Comparison of ENCODE assay signal across 8 mouse cellular contexts in genomic region chr5:77170593-77170992, GRCm38 (mm10). TPM values are rescaled to one million over a fixed set of nuclear protein-coding genes. Genes with fewer than 3 reads are reported as not detected.
A peak's percentile ranks its signal among the peaks of the same experiment; 100 is the strongest.
DNase-seq lines count a peak whose midpoint lies in the region; ATAC-seq and TF ChIP-seq lines count a peak whose summit lies in the region.

No protein-coding gene starts in this region.

- no peaks in the 10 kb centered on the region for H3K27me3 ChIP-seq in hindbrain, embryonic 15.5 days
- no peaks in the 10 kb centered on the region for H3K27me3 ChIP-seq in hindbrain, embryonic 10.5 days (ENCODE audit: insufficient read depth, poor library complexity, severe bottlenecking)
- H3K27me3 ChIP-seq in MEL (ENCODE audit: control insufficient read depth in 1 of 2, insufficient read depth in 2 of 2, low read length in 2 of 2), result no peaks in the 10 kb centered on the region

- H3K9ac ChIP-seq in hindbrain, embryonic 15.5 days, result no peak overlapping the region
- no peak overlapping the region for H3K9ac ChIP-seq in MEL (ENCODE audit: control insufficient read depth, low read depth, low read length, poor library complexity, severe bottlenecking)

- no peaks in the 10 kb centered on the region for H3K9me3 ChIP-seq in hindbrain, embryonic 15.5 days
- H3K9me3 ChIP-seq in hindbrain, embryonic 10.5 days, result no peaks in the 10 kb centered on the region
- no peaks in the 10 kb centered on the region for H3K9me3 ChIP-seq in MEL (replicated peaks; ENCODE audit: insufficient read depth, low read length)

- no peak for TF ChIP-seq EP300 in MEL (IDR thresholded peaks at IDR 0.05; ENCODE audit: low read depth in 1 of 2, low read length in 2 of 2)

- peak in 2 of 3 experiments; percentile 25 to 70; a peak in 4 of 6 replicates for TF ChIP-seq CTCF in MEL (IDR thresholded peaks at IDR 0.05 in 2 of 3, conservative IDR thresholded peaks at IDR 0.05 in 1 of 3; ENCODE audit: control insufficient read depth in 1 of 3, insufficient read depth in 1 of 3, low read depth in 2 of 3, low read length in 3 of 3, poor library complexity in 1 of 3, severe bottlenecking in 1 of 3)

- ATAC-seq in hindbrain, embryonic 15.5 days (ENCODE audit: low FRiP score, low read depth), result peak; percentile 75; the same call in 1 of the 2 replicates
- ATAC-seq in megakaryocyte-erythroid progenitor cell, adult 5-6 weeks (replicated peaks; ENCODE audit: low FRiP score, low TSS enrichment, poor library complexity, severe bottlenecking), result peak; percentile 70; the same call in 1 of the 2 replicates

- H3K4me1 ChIP-seq in hindbrain, embryonic 15.5 days (replicated peaks), result no peaks in the 10 kb centered on the region
- no peaks in the 10 kb centered on the region for H3K4me1 ChIP-seq in hindbrain, embryonic 10.5 days (replicated peaks)
- H3K4me1 ChIP-seq in MEL (ENCODE audit: control insufficient read depth in 1 of 2, insufficient read depth in 2 of 2, low read length in 2 of 2), result peaks cover 24 to 33% of the 10 kb centered on the region in 2 experiments

- no peak overlapping the region for H3K4me2 ChIP-seq in hindbrain, embryonic 15.5 days

- no peak for DNase-seq in hindbrain, embryonic 10.5 days (ENCODE audit: low spot score)
- DNase-seq in A20 (ENCODE audit: low read depth, low spot score), result peak; percentile 20
- peak; percentile 50 for DNase-seq in MEL (ENCODE audit: low read depth, low spot score)
- DNase-seq in heart, postnatal 10 days, result peak; percentile 67 to 72
- DNase-seq in right cerebral cortex, postnatal 25 days, result no peak
- DNase-seq in gastrocnemius, postnatal 10 days, result no peak

- TF ChIP-seq RAD21 in MEL (IDR thresholded peaks at IDR 0.05; ENCODE audit: low read depth, low read length), result peak; percentile 76

- H3K36me3 ChIP-seq in hindbrain, embryonic 15.5 days, result no peaks in the 10 kb centered on the region
- H3K36me3 ChIP-seq in hindbrain, embryonic 10.5 days, result no peaks in the 10 kb centered on the region
- H3K36me3 ChIP-seq in MEL (ENCODE audit: control insufficient read depth in 1 of 2, insufficient read depth in 2 of 2, low read length in 2 of 2), result peaks cover 0 to 30% of the 10 kb centered on the region in 2 experiments; a peak in 2 of 4 replicates

- TF ChIP-seq POLR2A in MEL (IDR thresholded peaks at IDR 0.05; ENCODE audit: control insufficient read depth in 1 of 2, insufficient read depth in 1 of 2, low read depth in 1 of 2, low read length in 2 of 2, poor library complexity in 1 of 2), result no peak

- no peaks in the 10 kb centered on the region for H3K79me2 ChIP-seq in MEL (ENCODE audit: control insufficient read depth, insufficient read depth, low read length, poor library complexity)

- no peak overlapping the region for H3K27ac ChIP-seq in hindbrain, embryonic 15.5 days (replicated peaks)
- no peak overlapping the region for H3K27ac ChIP-seq in hindbrain, embryonic 10.5 days
- no peak overlapping the region for H3K27ac ChIP-seq in MEL (ENCODE audit: control insufficient read depth, low read depth, low read length)

- intact Hi-C loops in heart, postnatal 10 days (cut with DNase I), result loop anchor here (1.0 to 5.0 kb wide), 4 partner anchors 81 to 172 kb away; no protein-coding TSS in a partner anchor

- H3K4me3 ChIP-seq in hindbrain, embryonic 15.5 days, result no peak overlapping the region
- no peak overlapping the region for H3K4me3 ChIP-seq in hindbrain, embryonic 10.5 days
- no peak overlapping the region for H3K4me3 ChIP-seq in MEL (ENCODE audit: control insufficient read depth in 1 of 2, insufficient read depth in 1 of 2, low read depth in 2 of 2, low read length in 2 of 2)

- 65% methylated on average over 5 of the region's 5 CpGs for WGBS in hindbrain, embryonic 15.5 days
- 66% methylated on average over 5 of the region's 5 CpGs for WGBS in hindbrain, embryonic 10.5 days

TF ChIP-seq in MEL, 35 proteins besides CTCF, POLR2A, EP300 and RAD21:
- TF ChIP-seq POLR2AphosphoS5 (IDR thresholded peaks at IDR 0.05; ENCODE audit: borderline replicate concordance, low read depth, low read length) (no peak), ZMIZ1 (IDR thresholded peaks at IDR 0.05; ENCODE audit: low read depth, low read length) (no peak), ZKSCAN1 (IDR thresholded peaks at IDR 0.05; ENCODE audit: low read depth, low read length) (no peak), MYC (IDR thresholded peaks at IDR 0.05; ENCODE audit: low read depth, low read length) (0 out of 2 replicates have a peak, but pooled peaks have one; percentile 20), UBTF (IDR thresholded peaks at IDR 0.05; ENCODE audit: borderline replicate concordance, insufficient read depth, low read depth, low read length) (no peak), SMC3 (IDR thresholded peaks at IDR 0.05; ENCODE audit: low read depth, low read length) (peak; percentile 74), ZC3H11A (IDR thresholded peaks at IDR 0.05; ENCODE audit: low read depth, low read length) (peak; percentile 62), NELFE (IDR thresholded peaks at IDR 0.05; ENCODE audit: low read depth, low read length) (no peak)
TF ChIP-seq in MEL: peak in this region for 3.

RNA-seq across cellular contexts. Expression of gene Spink2, which starts 40.7 kb away (rescaled TPM):
- 0.90 and 1.3 TPM in 2 replicates for polyA plus RNA-seq in hindbrain, embryonic 15.5 days (2015; fragmentation: Nextera tagmentation; extraction: Ambion mirVana)
- 0.50 and 0.52 TPM in 2 replicates for polyA plus RNA-seq in hindbrain, embryonic 10.5 days (2016; fragmentation: Nextera tagmentation; extraction: Ambion mirVana)
- not detected in 2 replicates for total RNA-seq in MEL (2012; rRNA removed)
- not detected for polyA plus RNA-seq in MEL (2012; ENCODE audit: insufficient read depth in 1 of 2, insufficient read length in 2 of 2, low read depth in 1 of 2, low replicate concordance in 2 of 2, missing spikeins in 1 of 2)
- under 1 TPM in 1 of 2 experiments, not detected in 1; 0.45 TPM for total RNA-seq in heart, postnatal 10 days (2021)
- total RNA-seq in megakaryocyte-erythroid progenitor cell, adult 5-6 weeks (2014; fragmentation: Nextera tagmentation), result not detected in 2 replicates
- not detected in 2 replicates for total RNA-seq in megakaryocyte-erythroid progenitor cell, adult 5-6 weeks (2017)
- under 1 TPM; 0.81 to 0.96 TPM for total RNA-seq in gastrocnemius, postnatal 10 days (2021)

RNA-seq across cellular contexts. Expression of gene Hopx, which starts 55.7 kb away (rescaled TPM):
- polyA plus RNA-seq in hindbrain, embryonic 15.5 days (2015; fragmentation: Nextera tagmentation; extraction: Ambion mirVana), result 4.7 and 5.6 TPM in 2 replicates
- polyA plus RNA-seq in hindbrain, embryonic 10.5 days (2016; fragmentation: Nextera tagmentation; extraction: Ambion mirVana), result 0.20 and 0.34 TPM in 2 replicates
- 42.3 and 43.4 TPM in 2 replicates for total RNA-seq in MEL (2012; rRNA removed)
- 10 to 100 TPM in 1 of 2 experiments, not detected in 1; 26.8 TPM for polyA plus RNA-seq in MEL (2012; ENCODE audit: insufficient read depth in 1 of 2, insufficient read length in 2 of 2, low read depth in 1 of 2, low replicate concordance in 2 of 2, missing spikeins in 1 of 2)
- total RNA-seq in heart, postnatal 10 days (2021), result 100 to 1,000 TPM; 498 to 553 TPM
- total RNA-seq in megakaryocyte-erythroid progenitor cell, adult 5-6 weeks (2014; fragmentation: Nextera tagmentation), result 1.9 and 4.7 TPM in 2 replicates
- 1.3 and 2.4 TPM in 2 replicates for total RNA-seq in megakaryocyte-erythroid progenitor cell, adult 5-6 weeks (2017)
- 10 to 100 TPM; 11.2 to 13.9 TPM for total RNA-seq in gastrocnemius, postnatal 10 days (2021)

Comparison
In these comparisons a context has a peak if more than half of its experiments do, and no peak if none do; other contexts are left out.
1. DNase-seq: peak in A20 (single experiment), MEL (single experiment) and heart, postnatal 10 days (2 of 2); none in hindbrain, embryonic 10.5 days (single experiment), right cerebral cortex, postnatal 25 days (single experiment) and gastrocnemius, postnatal 10 days (single experiment).
2. RNA of gene Hopx, which starts 55.7 kb away (total RNA-seq): 498 to 553 TPM in heart, postnatal 10 days; 42.3 to 43.4 TPM in MEL, 11.2 to 13.9 TPM in gastrocnemius, postnatal 10 days and 1.3 to 4.7 TPM in megakaryocyte-erythroid progenitor cell, adult 5-6 weeks; every median in the first group is over 10 times any median in the second.